Mouse (Mus musculus) kidney, postnatal 4 days (tissue): ENCODE measurements around the gene Olfr1037.
"Not testable (repeated sequence)": the region's sequence is repeated elsewhere in the genome, so short reads cannot be mapped to it uniquely, and the experiment has no call there.

ENCODE experiments used
- DNase-seq, 2 experiments: peaks; one replicate each; pipeline ENCODE4 v3.0.0; 2021; ENCODE audit warnings: mixed read lengths in 2 of 2

The Olfr1037 gene

DNA sequence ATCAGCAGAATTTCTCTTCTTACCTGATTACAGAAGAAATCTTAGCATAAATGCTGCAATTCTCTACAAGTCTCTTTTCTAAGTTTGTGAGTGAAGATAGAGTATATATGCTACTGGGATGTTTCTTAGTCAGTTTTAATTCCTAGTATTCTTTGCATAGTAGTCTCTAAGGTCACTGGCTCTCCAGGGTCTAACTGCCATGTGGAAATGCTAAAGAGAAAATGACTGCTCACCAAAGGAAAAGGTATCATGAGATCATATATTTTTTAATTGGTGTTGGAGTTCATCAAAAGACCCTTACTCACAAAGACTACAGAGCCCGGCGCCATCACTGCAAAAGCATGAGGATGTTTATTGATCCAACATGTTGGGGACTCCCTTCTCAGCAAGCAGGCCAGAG, at the start of gene Olfr1037:
Olfr1037 (minus strand) TSS at position 101 of the 400 bp plus-strand sequence.
- DNase-seq = no peak

DNA sequence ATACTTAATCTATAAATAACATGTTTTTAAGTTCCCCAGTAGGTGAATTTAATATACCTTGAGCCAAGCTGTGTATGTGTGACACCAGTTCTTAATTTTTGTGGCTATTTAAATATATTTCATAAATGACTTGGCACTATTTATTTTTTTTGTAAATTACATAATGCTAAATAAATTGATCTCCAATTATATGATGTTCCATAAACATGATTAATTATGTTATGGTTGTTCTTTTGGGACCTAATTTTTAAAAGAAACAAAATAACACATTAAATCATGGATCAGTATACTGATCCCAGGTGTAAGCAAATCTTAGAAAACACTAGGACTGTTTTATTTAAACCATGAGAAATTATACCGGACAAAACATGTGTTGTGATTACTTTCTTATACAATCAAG, 48.6 kb upstream of the Olfr1037 start, which contains the start of gene Olfr1039:
Olfr1039 (minus strand) TSS at position 101 of the 400 bp plus-strand sequence.
- DNase-seq = no peak

DNA sequence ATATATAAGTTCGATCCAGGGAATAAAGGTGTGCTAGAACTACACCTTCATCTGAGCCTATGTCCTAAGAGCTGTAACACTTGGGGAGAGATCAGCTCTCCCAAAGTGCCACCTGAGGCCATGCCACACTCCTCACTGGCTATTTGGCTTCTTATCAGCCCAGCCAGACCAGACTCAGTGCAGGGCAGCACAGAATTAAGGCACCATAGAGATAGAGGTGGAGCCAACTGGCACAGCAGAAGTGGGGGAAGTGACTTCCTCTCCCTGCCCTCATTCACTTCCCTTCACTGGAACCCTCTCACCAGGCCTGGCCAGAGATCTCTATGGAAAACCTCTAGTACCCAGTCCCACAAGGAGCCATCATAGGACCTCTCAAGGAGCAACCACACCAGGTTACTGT, 6.7 kb downstream of the Olfr1037 start:
- not testable (repeated sequence) for DNase-seq

DNA sequence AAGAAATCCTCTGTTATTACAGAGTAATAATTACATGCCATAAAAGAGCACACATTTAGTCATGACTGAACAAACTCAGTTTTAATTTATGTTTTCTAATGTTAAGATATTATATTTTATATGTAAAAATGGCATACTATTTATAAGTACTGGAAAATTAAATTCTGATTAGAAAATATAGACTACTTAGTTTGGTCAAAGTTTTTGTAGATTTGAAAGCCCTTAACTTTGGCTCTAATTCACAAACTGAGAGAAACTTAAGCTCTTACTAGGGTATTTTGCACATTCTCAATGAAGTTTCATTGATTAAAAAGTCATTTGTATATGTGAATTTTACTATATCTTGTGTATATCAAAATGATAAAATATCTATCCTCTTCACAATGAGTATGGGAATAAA, 13.5 kb downstream of the Olfr1037 start, which contains the start of gene Olfr1036:
Olfr1036 (plus strand) TSS at position 301 of the 400 bp plus-strand sequence.
- not testable (repeated sequence) for DNase-seq

DNA sequence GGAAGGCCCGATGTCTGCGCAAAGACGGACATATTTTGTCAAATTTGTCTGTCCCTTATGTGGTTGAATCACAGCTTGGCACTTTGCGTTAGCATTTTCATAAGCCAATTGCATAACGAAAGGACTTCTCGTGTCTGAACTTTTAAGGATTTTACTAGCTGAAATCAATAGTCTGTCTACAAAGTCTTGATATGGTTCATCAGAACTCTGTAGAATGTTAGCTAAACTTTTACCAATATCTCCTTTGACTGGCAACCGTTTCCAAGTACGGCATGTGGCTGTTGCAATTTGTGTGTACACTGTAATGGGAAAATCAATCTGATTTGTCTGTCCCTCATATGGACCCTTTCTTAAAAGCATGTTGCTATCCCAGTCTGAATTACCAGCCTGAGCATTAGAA, 17.0 kb downstream of the Olfr1037 start:
- no peak for DNase-seq

DNA sequence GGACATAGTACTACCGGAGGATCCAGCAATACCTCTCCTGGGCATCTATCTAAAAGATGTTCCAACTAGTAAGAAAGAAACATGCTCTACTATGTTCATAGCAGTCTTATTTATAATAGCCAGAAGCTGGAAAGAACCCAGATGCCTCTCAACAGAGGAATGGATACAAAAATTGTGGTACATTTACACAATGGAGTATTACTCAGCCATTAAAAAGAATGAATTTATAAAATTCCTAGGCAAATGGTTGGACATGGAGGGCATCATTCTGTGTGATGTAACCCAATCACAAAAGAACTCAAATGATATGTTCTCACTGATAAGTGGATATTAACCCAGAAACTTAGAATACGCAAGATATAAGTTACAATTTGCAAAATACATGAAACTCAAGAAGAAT, 23.4 kb downstream of the Olfr1037 start:
- DNase-seq = not testable (repeated sequence)

DNA sequence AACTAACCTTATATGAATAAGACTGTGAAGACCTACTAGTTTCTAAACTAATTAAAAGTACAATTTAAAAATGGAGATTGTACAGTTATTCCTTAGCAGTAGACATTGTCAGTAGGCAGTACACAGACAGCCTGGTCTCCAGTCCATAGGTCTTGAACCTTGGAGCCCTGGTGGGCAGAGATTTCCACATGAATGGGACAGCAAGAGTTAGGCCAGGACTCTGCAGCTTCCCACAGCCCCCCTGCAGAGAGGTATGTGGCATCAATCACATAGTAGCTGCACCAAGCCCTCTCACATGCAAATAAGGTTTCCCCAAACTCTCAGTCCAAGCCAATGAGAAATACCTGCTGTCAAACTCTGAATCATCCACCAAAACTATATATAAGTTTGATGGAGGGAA, 36.4 kb downstream of the Olfr1037 start:
- DNase-seq = not testable (repeated sequence)

DNA sequence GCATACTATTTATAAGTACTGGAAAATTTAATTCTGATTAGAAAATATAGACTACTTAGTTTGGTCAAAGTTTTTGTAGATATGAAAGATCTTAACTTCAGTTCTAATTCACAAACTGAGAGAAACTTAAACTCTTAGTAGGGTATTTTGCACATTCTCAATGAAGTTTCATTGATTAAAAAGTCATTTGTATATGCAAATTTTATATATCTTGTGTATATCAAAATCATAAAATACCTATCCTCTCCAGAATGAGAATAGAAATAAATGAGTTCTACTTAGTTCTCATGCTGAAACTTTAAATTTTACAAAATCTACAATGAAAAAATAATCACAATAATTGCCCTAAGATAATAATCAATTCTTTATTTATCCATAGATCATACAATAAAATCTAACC, 41.6 kb downstream of the Olfr1037 start, which contains the start of gene Olfr1034:
Olfr1034 (plus strand) TSS at position 301 of the 400 bp plus-strand sequence.
- no peak for DNase-seq
